Mouse (Mus musculus): ENCODE data around the gene Klf14. TPM values are rescaled to one million over a fixed set of nuclear protein-coding genes. Genes with fewer than 3 reads are reported as not detected.

Gene Klf14
- polyA plus RNA-seq, 1 experiment: 0.65 TPM

- Histone ChIP-seq H3K27ac (ENCODE audit: control insufficient read depth, insufficient read depth, low read depth, low read length, poor library complexity) (no peak overlapping the region; the same call in 1 of the 2 replicates), H3K4me3 (replicated peaks; ENCODE audit: control insufficient read depth, low read depth, low read length) (no peak overlapping the region), H3K4me1 (ENCODE audit: control insufficient read depth, insufficient read depth, low read length) (no peaks in the 10 kb centered on the region)
- WGBS: 11% methylated on average over 84 of the region's 84 CpGs
- TF ChIP-seq CTCF (IDR thresholded peaks at IDR 0.05; ENCODE audit: control insufficient read depth, insufficient read depth, low read length) (no peak), POLR2A (IDR thresholded peaks at IDR 0.05; ENCODE audit: borderline replicate concordance, control insufficient read depth, low read depth, low read length) (no peak)
Measured at GRCm38 (mm10) chr6:30957784-30958735, 818 bp downstream of the Klf14 start.

- H3K27ac ChIP-seq (ENCODE audit: control insufficient read depth, insufficient read depth, low read depth, low read length, poor library complexity): no peak overlapping the region
- TF ChIP-seq POLR2A (IDR thresholded peaks at IDR 0.05; ENCODE audit: borderline replicate concordance, control insufficient read depth, low read depth, low read length) (no peak), CTCF (IDR thresholded peaks at IDR 0.05; ENCODE audit: control insufficient read depth, insufficient read depth, low read length) (no peak)
- WGBS: 67% methylated on average over 5 of the region's 5 CpGs
Measured at GRCm38 (mm10) chr6:30939264-30939663, 19.6 kb downstream of the Klf14 start.

GRCm38 (mm10) chr6:30922821-30923220 is 36.1 kb downstream of the Klf14 start:
- no peak for TF ChIP-seq POLR2A (IDR thresholded peaks at IDR 0.05; ENCODE audit: borderline replicate concordance, control insufficient read depth, low read depth, low read length)
- no peak for TF ChIP-seq CTCF (IDR thresholded peaks at IDR 0.05; ENCODE audit: control insufficient read depth, insufficient read depth, low read length)
- 42% methylated on average over 2 of the region's 2 CpGs for WGBS
- no peaks in the 10 kb centered on the region; the same call in 1 of the 2 replicates for H3K4me1 ChIP-seq (ENCODE audit: control insufficient read depth, insufficient read depth, low read length)
- H3K4me3 ChIP-seq (replicated peaks; ENCODE audit: control insufficient read depth, low read depth, low read length): no peak overlapping the region
- no peak overlapping the region for H3K27ac ChIP-seq (ENCODE audit: control insufficient read depth, insufficient read depth, low read depth, low read length, poor library complexity)

More at GRCm38 (mm10) chr6:30939264-30939663, 19.6 kb downstream of the Klf14 start:
- H3K4me1 ChIP-seq (ENCODE audit: control insufficient read depth, insufficient read depth, low read length): no peaks in the 10 kb centered on the region
- H3K4me3 ChIP-seq (replicated peaks; ENCODE audit: control insufficient read depth, low read depth, low read length): no peak overlapping the region

GRCm38 (mm10) chr6:30921826-30922225 is 37.1 kb downstream of the Klf14 start:
- Histone ChIP-seq H3K4me1 (ENCODE audit: control insufficient read depth, insufficient read depth, low read length) (no peaks in the 10 kb centered on the region; the same call in 1 of the 2 replicates), H3K4me3 (replicated peaks; ENCODE audit: control insufficient read depth, low read depth, low read length) (no peak overlapping the region), H3K27ac (ENCODE audit: control insufficient read depth, insufficient read depth, low read depth, low read length, poor library complexity) (no peak overlapping the region)
- no peak for TF ChIP-seq POLR2A (IDR thresholded peaks at IDR 0.05; ENCODE audit: borderline replicate concordance, control insufficient read depth, low read depth, low read length)
- TF ChIP-seq CTCF (IDR thresholded peaks at IDR 0.05; ENCODE audit: control insufficient read depth, insufficient read depth, low read length): no peak
- WGBS: 57% methylated on average over 11 of the region's 11 CpGs

- TF ChIP-seq CTCF (IDR thresholded peaks at IDR 0.05; ENCODE audit: control insufficient read depth, insufficient read depth, low read length) (no peak), POLR2A (IDR thresholded peaks at IDR 0.05; ENCODE audit: borderline replicate concordance, control insufficient read depth, low read depth, low read length) (no peak)
- Histone ChIP-seq H3K4me1 (ENCODE audit: control insufficient read depth, insufficient read depth, low read length) (no peaks in the 10 kb centered on the region; the same call in 1 of the 2 replicates), H3K27ac (ENCODE audit: control insufficient read depth, insufficient read depth, low read depth, low read length, poor library complexity) (no peak overlapping the region), H3K4me3 (replicated peaks; ENCODE audit: control insufficient read depth, low read depth, low read length) (no peak overlapping the region)
- WGBS: 36% methylated on average over 21 of the region's 21 CpGs
Measured at GRCm38 (mm10) chr6:30920834-30921675, 37.8 kb downstream of the Klf14 start.

- Histone ChIP-seq H3K4me3 (replicated peaks; ENCODE audit: control insufficient read depth, low read depth, low read length) (no peak within 1 kb of the TSS), H3K27ac (ENCODE audit: control insufficient read depth, insufficient read depth, low read depth, low read length, poor library complexity) (no peak within 1 kb of the TSS), H3K4me1 (ENCODE audit: control insufficient read depth, insufficient read depth, low read length) (no peaks in the 10 kb centered on the region)
- no peak for TF ChIP-seq POLR2A (IDR thresholded peaks at IDR 0.05; ENCODE audit: borderline replicate concordance, control insufficient read depth, low read depth, low read length)
- no peak for TF ChIP-seq CTCF (IDR thresholded peaks at IDR 0.05; ENCODE audit: control insufficient read depth, insufficient read depth, low read length)
- WGBS: 88% methylated on average over 2 of the region's 2 CpGs
Measured at GRCm38 (mm10) chr6:30915473-30915872, 43.4 kb downstream of the Klf14 start, which contains the start of gene Tsga13. Gene Tsga13 (minus strand): TSS chr6:30915573.

- H3K4me3 ChIP-seq (replicated peaks; ENCODE audit: control insufficient read depth, low read depth, low read length): no peak overlapping the region
- WGBS: 61% methylated on average over 3 of the region's 3 CpGs
Measured at GRCm38 (mm10) chr6:30907970-30908369, 50.9 kb downstream of the Klf14 start.

More at GRCm38 (mm10) chr6:30907970-30908369, 50.9 kb downstream of the Klf14 start:
- Histone ChIP-seq H3K27ac (ENCODE audit: control insufficient read depth, insufficient read depth, low read depth, low read length, poor library complexity) (no peak overlapping the region), H3K4me1 (ENCODE audit: control insufficient read depth, insufficient read depth, low read length) (no peaks in the 10 kb centered on the region)
- TF ChIP-seq CTCF (IDR thresholded peaks at IDR 0.05; ENCODE audit: control insufficient read depth, insufficient read depth, low read length) (no peak), POLR2A (IDR thresholded peaks at IDR 0.05; ENCODE audit: borderline replicate concordance, control insufficient read depth, low read depth, low read length) (no peak)

Other genes with a start within 250 kb of the Klf14 start
- 2.8 and 8.2 TPM in 2 replicates for gene Mest, start 235.5 kb downstream of the Klf14 start, polyA plus RNA-seq (2011; ENCODE audit: insufficient read depth, insufficient read length, low replicate concordance, missing spikeins)
- gene Copg2, start 62.3 kb downstream of the Klf14 start, polyA plus RNA-seq (2011; ENCODE audit: insufficient read depth, insufficient read length, low replicate concordance, missing spikeins): 7.1 and 12.4 TPM in 2 replicates
- not detected in 2 replicates for gene Tsga13, start 43.5 kb downstream of the Klf14 start, polyA plus RNA-seq (2011; ENCODE audit: insufficient read depth, insufficient read length, low replicate concordance, missing spikeins)

All from bone marrow, adult 2 months (tissue).